Comparison of ENCODE assay signal across 14 mouse cellular contexts in genomic region chr16:22708768-22709167, GRCm38 (mm10).
"Had no signal": no experiment of that assay in that cellular context is flagged by ENCODE, and none has a peak within 500 bp of the region (broad histone marks: within the 10 kb centered on the region; RNA-seq: fewer than 3 reads in every experiment).

No protein-coding gene starts in this region.

- H3K36me3 ChIP-seq: limb, embryonic 12.5 days; liver, embryonic 13.5 days had no signal

- H3K4me2 ChIP-seq: limb, embryonic 12.5 days; liver, embryonic 13.5 days; midbrain, embryonic 11.5 days had no signal

- H3K9me3 ChIP-seq: limb, embryonic 12.5 days; liver, embryonic 13.5 days; megakaryocyte, embryonic 14.5 days had no signal

- H3K4me3 ChIP-seq: layer of hippocampus, adult 2 months; limb, embryonic 12.5 days; liver, embryonic 13.5 days; megakaryocyte, embryonic 14.5 days had no signal

- ATAC-seq: liver, postnatal 0 days; midbrain, embryonic 16.5 days had no signal

- DNase-seq: kidney, adult 18-20 months; kidney, postnatal 25 days; liver; liver, embryonic 13.5 days; liver, postnatal 0 days; right cerebral cortex, postnatal 14 days; thymus, adult 2 months; thymus, postnatal 25 days had no signal

- H3K9ac ChIP-seq: limb, embryonic 12.5 days; liver, embryonic 13.5 days; liver, postnatal 0 days had no signal

- H3K27ac ChIP-seq: layer of hippocampus, adult 2 months; limb, embryonic 12.5 days; liver, embryonic 13.5 days; macrophage had no signal

- H3K4me1 ChIP-seq: limb, embryonic 12.5 days; liver, embryonic 13.5 days; megakaryocyte, embryonic 14.5 days had no signal

- H3K27me3 ChIP-seq: limb, embryonic 12.5 days; liver, embryonic 13.5 days had no signal
